Comparison of ENCODE assay signal across 18 mouse cellular contexts in genomic region chr2:35639799-35640198, GRCm38 (mm10).
DNase-seq lines count a peak whose midpoint lies in the region; ATAC-seq and TF ChIP-seq lines count a peak whose summit lies in the region.
"Had no signal": no experiment of that assay in that cellular context is flagged by ENCODE, and none has a peak within 500 bp of the region (broad histone marks: within the 10 kb centered on the region; RNA-seq: fewer than 3 reads in every experiment).

No protein-coding gene starts in this region.

- H3K9me3 ChIP-seq in embryonic facial prominence, embryonic 13.5 days = no peaks in the 10 kb centered on the region
- H3K9me3 ChIP-seq in embryonic facial prominence, embryonic 10.5 days = no peaks in the 10 kb centered on the region
- no peaks in the 10 kb centered on the region for H3K9me3 ChIP-seq in CH12.LX (replicated peaks; ENCODE audit: low read length)
- H3K9me3 ChIP-seq in embryonic facial prominence, embryonic 15.5 days (replicated peaks) = no peaks in the 10 kb centered on the region
- H3K9me3 ChIP-seq: embryonic facial prominence, embryonic 12.5 days; forebrain, embryonic 10.5 days; forebrain, embryonic 12.5 days; G1E had no signal

- dilution Hi-C loops in CH12.LX (cut with MboI; ENCODE audit: extremely low pct_ligation_motif_present, extremely low pct_unique_long_range_greater_than_20kb, low sequenced_read_pairs) = no loop called here

- peaks cover 28% of the 10 kb centered on the region for H3K36me3 ChIP-seq in embryonic facial prominence, embryonic 13.5 days
- peaks cover 62% of the 10 kb centered on the region for H3K36me3 ChIP-seq in embryonic facial prominence, embryonic 10.5 days (replicated peaks)
- peaks cover 0 to 14% of the 10 kb centered on the region in 2 experiments for H3K36me3 ChIP-seq in CH12.LX (replicated peaks in 1 of 2; ENCODE audit: control insufficient read depth in 1 of 2, insufficient read depth in 1 of 2, low read length in 1 of 2)
- H3K36me3 ChIP-seq in embryonic facial prominence, embryonic 15.5 days = peaks cover 25% of the 10 kb centered on the region
- H3K36me3 ChIP-seq: G1E had no signal

- no peak overlapping the region for H3K4me3 ChIP-seq in embryonic facial prominence, embryonic 13.5 days
- H3K4me3 ChIP-seq in embryonic facial prominence, embryonic 10.5 days = no peak overlapping the region
- no peak overlapping the region for H3K4me3 ChIP-seq in CH12.LX (replicated peaks in 1 of 3; ENCODE audit: low read depth in 2 of 3, low read length in 2 of 3, poor library complexity in 1 of 3)
- H3K4me3 ChIP-seq in embryonic facial prominence, embryonic 15.5 days (replicated peaks) = no peak overlapping the region
- H3K4me3 ChIP-seq: embryonic facial prominence, embryonic 12.5 days; erythroblast, embryonic 14.5 days; forebrain, embryonic 10.5 days; forebrain, embryonic 12.5 days had no signal

- 0 out of 2 replicates have a peak overlapping the region, but pooled peaks have one; percentile 40 for H3K27ac ChIP-seq in embryonic facial prominence, embryonic 13.5 days
- H3K27ac ChIP-seq in embryonic facial prominence, embryonic 10.5 days (replicated peaks) = no peak overlapping the region
- no peak overlapping the region for H3K27ac ChIP-seq in CH12.LX (ENCODE audit: insufficient read depth, low read depth)
- H3K27ac ChIP-seq in embryonic facial prominence, embryonic 15.5 days (replicated peaks) = 0 out of 2 replicates have a peak overlapping the region, but pooled peaks have one; percentile 17
- H3K27ac ChIP-seq: embryonic facial prominence, embryonic 12.5 days; forebrain, embryonic 10.5 days; forebrain, embryonic 12.5 days had no signal

- H3K27me3 ChIP-seq in embryonic facial prominence, embryonic 13.5 days = no peaks in the 10 kb centered on the region
- no peaks in the 10 kb centered on the region for H3K27me3 ChIP-seq in embryonic facial prominence, embryonic 10.5 days (replicated peaks; ENCODE audit: low read depth, poor library complexity, severe bottlenecking)
- no peaks in the 10 kb centered on the region for H3K27me3 ChIP-seq in CH12.LX (replicated peaks)
- H3K27me3 ChIP-seq in embryonic facial prominence, embryonic 15.5 days = no peaks in the 10 kb centered on the region
- H3K27me3 ChIP-seq: embryonic facial prominence, embryonic 12.5 days; forebrain, embryonic 12.5 days; Patski had no signal

- no peak for TF ChIP-seq POLR2A in CH12.LX (IDR thresholded peaks at IDR 0.05; ENCODE audit: low read depth, low read length)

- TF ChIP-seq RAD21 in CH12.LX (IDR thresholded peaks at IDR 0.05; ENCODE audit: low read depth, low read length) = no peak

- no peak for ATAC-seq in embryonic facial prominence, embryonic 13.5 days (ENCODE audit: insufficient number of reproducible peaks, insufficient read depth, low FRiP score, low TSS enrichment, low read depth)
- ATAC-seq in embryonic facial prominence, embryonic 15.5 days (ENCODE audit: insufficient number of reproducible peaks, low FRiP score, low TSS enrichment, low read depth) = no peak
- ATAC-seq in erythroblast, adult 5-6 weeks (replicated peaks; ENCODE audit: low FRiP score, poor library complexity, severe bottlenecking) = no peak
- ATAC-seq: activated CD4-positive, CD25-positive, alpha-beta regulatory T cell, adult 4 months; forebrain, embryonic 14.5 days; forebrain, embryonic 16.5 days; Patski had no signal

- DNase-seq in embryonic facial prominence, embryonic 10.5 days (ENCODE audit: low spot score) = no peak
- no peak for DNase-seq in CH12.LX (ENCODE audit: extremely low read depth)
- DNase-seq: adrenal gland, adult 8-10 months; adrenal gland, postnatal 14 days; adrenal gland, postnatal 36 days; cerebellum, adult 8-10 months had no signal

- H3K79me2 ChIP-seq in CH12.LX (replicated peaks; ENCODE audit: control insufficient read depth, extremely low read depth, insufficient read depth, poor library complexity, severe bottlenecking) = no peaks in the 10 kb centered on the region

- H3K4me2 ChIP-seq in embryonic facial prominence, embryonic 13.5 days = no peak overlapping the region
- no peak overlapping the region for H3K4me2 ChIP-seq in CH12.LX (ENCODE audit: insufficient read depth, low read depth, poor library complexity, severe bottlenecking)
- H3K4me2 ChIP-seq in embryonic facial prominence, embryonic 15.5 days (replicated peaks) = no peak overlapping the region
- H3K4me2 ChIP-seq: embryonic facial prominence, embryonic 12.5 days; forebrain, embryonic 12.5 days had no signal

- peaks cover 14% of the 10 kb centered on the region for H3K4me1 ChIP-seq in embryonic facial prominence, embryonic 13.5 days
- H3K4me1 ChIP-seq in embryonic facial prominence, embryonic 10.5 days = peaks cover 24% of the 10 kb centered on the region
- peaks cover 29 to 36% of the 10 kb centered on the region in 2 experiments for H3K4me1 ChIP-seq in CH12.LX (ENCODE audit: control insufficient read depth in 1 of 2, insufficient read depth in 2 of 2)
- peaks cover 22% of the 10 kb centered on the region for H3K4me1 ChIP-seq in embryonic facial prominence, embryonic 15.5 days

- no peak for TF ChIP-seq CTCF in CH12.LX (conservative IDR thresholded peaks at IDR 0.05 in 1 of 2, IDR thresholded peaks at IDR 0.05 in 1 of 2; ENCODE audit: low read depth in 2 of 2, low read length in 2 of 2)

- TF ChIP-seq EP300 in CH12.LX (IDR thresholded peaks at IDR 0.05; ENCODE audit: low read length) = peak; percentile 63

- WGBS in embryonic facial prominence, embryonic 13.5 days = 90% methylated on average over 2 of the region's 2 CpGs
- WGBS in embryonic facial prominence, embryonic 10.5 days = 90% methylated on average over 2 of the region's 2 CpGs
- 89% methylated on average over 2 of the region's 2 CpGs for WGBS in embryonic facial prominence, embryonic 15.5 days

- no peak overlapping the region for H3K9ac ChIP-seq in embryonic facial prominence, embryonic 13.5 days
- no peak overlapping the region for H3K9ac ChIP-seq in CH12.LX (ENCODE audit: insufficient read depth, low read depth)
- H3K9ac ChIP-seq in embryonic facial prominence, embryonic 15.5 days = no peak overlapping the region
- H3K9ac ChIP-seq: embryonic facial prominence, embryonic 12.5 days; forebrain, embryonic 12.5 days had no signal

- in situ Hi-C loops in CH12.LX (cut with MboI; ENCODE audit: low pct_ligation_motif_present, low pct_unique_long_range_greater_than_20kb, low sequenced_read_pairs) = no loop called here

TF ChIP-seq in CH12.LX, 34 proteins besides CTCF, POLR2A, EP300 and RAD21:
- TF ChIP-seq JUN (IDR thresholded peaks at IDR 0.05; ENCODE audit: insufficient read depth, low read depth, low read length) (no peak), NELFE (IDR thresholded peaks at IDR 0.05; ENCODE audit: low read depth, low read length) (no peak), ETS1 (conservative IDR thresholded peaks at IDR 0.05; ENCODE audit: low read depth, low read length) (peak; percentile 27; the same call in 1 of the 2 replicates), CHD1 (IDR thresholded peaks at IDR 0.05; ENCODE audit: low read depth, low read length) (no peak), MXI1 (IDR thresholded peaks at IDR 0.05; ENCODE audit: low read depth, low read length) (no peak), JUND (conservative IDR thresholded peaks at IDR 0.05; ENCODE audit: low read depth, low read length) (peak; percentile 46; the same call in 1 of the 2 replicates), MEF2A (IDR thresholded peaks at IDR 0.05; ENCODE audit: borderline replicate concordance, low read depth, low read length) (peak; percentile 37; the same call in 1 of the 2 replicates), RCOR1 (conservative IDR thresholded peaks at IDR 0.05; ENCODE audit: low read depth, low read length) (no peak), IRF4 (IDR thresholded peaks at IDR 0.05; ENCODE audit: low read depth, low read length) (peak; percentile 87), USF1 (IDR thresholded peaks at IDR 0.05; ENCODE audit: low read depth, low read length) (no peak), BHLHE40 (IDR thresholded peaks at IDR 0.05; ENCODE audit: low read depth, low read length) (peak; percentile 55), PAX5 (IDR thresholded peaks at IDR 0.05; ENCODE audit: low read length) (no peak), ZKSCAN1 (IDR thresholded peaks at IDR 0.05; ENCODE audit: borderline replicate concordance, low read depth, low read length) (peak; percentile 91), GABPA (IDR thresholded peaks at IDR 0.05; ENCODE audit: insufficient replicate concordance, low read depth, low read length) (no peak), SIN3A (IDR thresholded peaks at IDR 0.05; ENCODE audit: low read length) (no peak), TBP (conservative IDR thresholded peaks at IDR 0.05; ENCODE audit: low read depth, low read length) (no peak), NRF1 (IDR thresholded peaks at IDR 0.05; ENCODE audit: low read depth, low read length) (no peak), UBTF (IDR thresholded peaks at IDR 0.05; ENCODE audit: low read depth, low read length) (no peak), ELF1 (IDR thresholded peaks at IDR 0.05; ENCODE audit: low read depth, low read length) (no peak)

Comparison
In these comparisons a context has a peak if more than half of its experiments do, and no peak if none do; other contexts are left out.
1. H3K27ac ChIP-seq: peak in embryonic facial prominence, embryonic 13.5 days (single experiment) and embryonic facial prominence, embryonic 15.5 days (single experiment); none in embryonic facial prominence, embryonic 10.5 days (single experiment) and CH12.LX (single experiment).